ENCODE assay signal across 12 mouse cellular contexts in genomic region chr5:151135078-151135826, GRCm38 (mm10).
A peak's percentile ranks its signal among the peaks of the same experiment; 100 is the strongest.
DNase-seq lines count a peak whose midpoint lies in the region; ATAC-seq lines count a peak whose summit lies in the region.
"Had no signal": no experiment of that assay in that cellular context is flagged by ENCODE, and none has a peak within 500 bp of the region (broad histone marks: within the 10 kb centered on the region; RNA-seq: fewer than 3 reads in every experiment).

No protein-coding gene starts in this region.

- no peaks in the 10 kb centered on the region for H3K9me3 ChIP-seq in heart, embryonic 13.5 days
- H3K9me3 ChIP-seq in kidney, embryonic 14.5 days (ENCODE audit: control insufficient read depth, low read length): no peaks in the 10 kb centered on the region
- no peaks in the 10 kb centered on the region for H3K9me3 ChIP-seq in liver, embryonic 15.5 days (replicated peaks)
- H3K9me3 ChIP-seq: forebrain, embryonic 10.5 days had no signal

- H3K4me2 ChIP-seq in heart, embryonic 13.5 days: no peak overlapping the region; the same call in 1 of the 2 replicates
- H3K4me2 ChIP-seq in kidney, embryonic 14.5 days (replicated peaks; ENCODE audit: low read depth, low read length): no peak overlapping the region
- no peak overlapping the region for H3K4me2 ChIP-seq in liver, embryonic 15.5 days

- intact Hi-C loops in heart, postnatal 14 days (cut with DNase I): no loop called here

- peaks cover 36% of the 10 kb centered on the region for H3K4me1 ChIP-seq in heart, embryonic 13.5 days
- H3K4me1 ChIP-seq in kidney, embryonic 14.5 days (ENCODE audit: control insufficient read depth, insufficient read depth, low read length): peaks cover 3% of the 10 kb centered on the region; the same call in 1 of the 2 replicates
- peaks cover 14% of the 10 kb centered on the region for H3K4me1 ChIP-seq in liver, embryonic 15.5 days (replicated peaks)
- H3K4me1 ChIP-seq: forebrain, embryonic 10.5 days had no signal

- no peak for ATAC-seq in heart, embryonic 13.5 days (ENCODE audit: extremely low read depth, insufficient number of reproducible peaks, low FRiP score, low TSS enrichment)
- 0 out of 2 replicates have a peak, but pooled peaks have one; percentile 47 for ATAC-seq in kidney, embryonic 14.5 days (ENCODE audit: low FRiP score, low TSS enrichment)
- ATAC-seq in liver, embryonic 15.5 days (ENCODE audit: insufficient read depth): peak; percentile 49

- H3K9ac ChIP-seq in heart, embryonic 13.5 days: no peak overlapping the region
- no peak overlapping the region for H3K9ac ChIP-seq in kidney, embryonic 14.5 days (ENCODE audit: low read depth, low read length)
- no peak overlapping the region for H3K9ac ChIP-seq in liver, embryonic 15.5 days

- no peak for DNase-seq in heart, postnatal 14 days
- DNase-seq in adipocyte (ENCODE audit: low spot score): peak; percentile 83
- DNase-seq in T-cell, adult 2 months (ENCODE audit: low spot score): no peak
- no peak for DNase-seq in adrenal gland, postnatal 4 days (ENCODE audit: low spot score in 2 of 2)
- DNase-seq in left cerebral cortex, adult 18-20 months (ENCODE audit: low spot score in 2 of 2): no peak
- DNase-seq: B cell, adult 2 months; cerebellum, postnatal 36 days; gastrocnemius, postnatal 36 days had no signal

- H3K4me3 ChIP-seq in heart, embryonic 13.5 days: no peak overlapping the region
- no peak overlapping the region for H3K4me3 ChIP-seq in kidney, embryonic 14.5 days (ENCODE audit: low read length)
- H3K4me3 ChIP-seq in liver, embryonic 15.5 days (replicated peaks): no peak overlapping the region
- H3K4me3 ChIP-seq: forebrain, embryonic 10.5 days had no signal

- 44% methylated on average over 8 of the region's 8 CpGs for WGBS in heart, embryonic 13.5 days
- WGBS in kidney, embryonic 14.5 days: 57% methylated on average over 8 of the region's 8 CpGs
- 61% methylated on average over 8 of the region's 8 CpGs for WGBS in liver, embryonic 15.5 days (ENCODE audit: insufficient replicate concordance)

- H3K27me3 ChIP-seq in heart, embryonic 13.5 days (replicated peaks): no peaks in the 10 kb centered on the region
- no peaks in the 10 kb centered on the region for H3K27me3 ChIP-seq in kidney, embryonic 14.5 days (ENCODE audit: control insufficient read depth, insufficient read depth, low read length)
- no peaks in the 10 kb centered on the region for H3K27me3 ChIP-seq in liver, embryonic 15.5 days

- peak overlapping the region; percentile 57 for H3K27ac ChIP-seq in heart, embryonic 13.5 days (replicated peaks)
- H3K27ac ChIP-seq in kidney, embryonic 14.5 days (ENCODE audit: low read depth, low read length): peak overlapping the region; percentile 81; the same call in 1 of the 2 replicates
- H3K27ac ChIP-seq in liver, embryonic 15.5 days (replicated peaks): peak overlapping the region; percentile 35; the same call in 1 of the 2 replicates
- H3K27ac ChIP-seq: forebrain, embryonic 10.5 days had no signal

- no peaks in the 10 kb centered on the region for H3K36me3 ChIP-seq in heart, embryonic 13.5 days
- no peaks in the 10 kb centered on the region for H3K36me3 ChIP-seq in kidney, embryonic 14.5 days (ENCODE audit: control insufficient read depth, insufficient read depth, low read length)
- no peaks in the 10 kb centered on the region for H3K36me3 ChIP-seq in liver, embryonic 15.5 days (replicated peaks)
- H3K36me3 ChIP-seq: forebrain, embryonic 10.5 days had no signal
